Mouse (Mus musculus): ENCODE results near the gene Pcsk6.

DNA sequence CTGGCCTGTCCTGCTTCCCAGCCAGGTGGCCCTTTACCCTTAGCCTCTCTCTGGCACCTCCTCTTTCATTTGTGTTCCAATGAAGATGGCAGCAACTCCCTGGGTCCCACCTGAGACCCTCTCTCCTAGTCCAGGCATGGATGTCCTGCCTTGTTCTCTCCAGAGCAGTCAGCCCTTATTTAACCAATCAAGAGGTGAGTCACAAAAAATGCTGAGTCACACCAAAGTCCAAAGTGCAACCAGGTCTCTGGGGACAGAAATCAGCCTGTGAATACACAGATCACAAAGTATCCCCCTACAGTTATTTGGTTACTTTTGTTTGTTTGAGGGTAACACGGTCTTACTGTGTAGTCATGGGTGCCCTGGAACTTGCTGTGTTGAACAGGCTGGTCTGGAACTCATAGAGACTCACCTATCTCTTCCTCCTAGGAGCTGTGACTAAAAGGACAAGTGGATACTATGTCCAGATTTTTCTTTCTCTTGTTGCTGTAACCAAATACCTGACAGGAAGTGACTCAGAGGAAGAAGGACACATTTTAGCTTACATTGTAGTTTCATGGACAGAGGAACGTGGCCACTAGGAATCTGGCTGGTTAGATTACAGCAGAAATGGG lies 38.9 kb upstream of the Pcsk6 start:
- no peak for TF ChIP-seq CTCF (IDR thresholded peaks at IDR 0.05; ENCODE audit: low read depth, low read length)
- TF ChIP-seq TAL1 (conservative IDR thresholded peaks at IDR 0.05; ENCODE audit: low read depth, low read length) = no peak
